Mouse (Mus musculus): ENCODE measurements at regions not wholly inside any gene's neighbourhood (a gene's known extent, or its start where the extent isn't known, plus 50 kb on each side); places are given as distances from the start of the nearest gene placed in this dataset.

- DNase-seq: no peak
Observed at GRCm38 (mm10) chr4:26016071-26016470, 216.0 kb upstream of the Fut9 start.

- DNase-seq: no peak
Observed at GRCm38 (mm10) chr4:26000364-26000763, 200.3 kb upstream of the Fut9 start.

GRCm38 (mm10) chr4:25998561-25998960, 198.5 kb upstream of the Fut9 start:
- no peak for DNase-seq

GRCm38 (mm10) chr4:25955696-25956348, 155.8 kb upstream of the Fut9 start:
- DNase-seq: no peak

- DNase-seq: peak; percentile 48
Observed at GRCm38 (mm10) chr4:25932546-25932945, 132.5 kb upstream of the Fut9 start.

- no peak for DNase-seq
Observed at GRCm38 (mm10) chr4:25895381-25895980, 95.4 kb upstream of the Fut9 start.

GRCm38 (mm10) chr4:25891888-25892661, 92.0 kb upstream of the Fut9 start:
- DNase-seq: no peak
